Mouse (Mus musculus) kidney, embryonic 14.5 days (tissue): ENCODE measurements around the gene Abhd5. TPM values are rescaled to one million over a fixed set of nuclear protein-coding genes. Genes with fewer than 3 reads are reported as not detected.
"Not testable (repeated sequence)": the region's sequence is repeated elsewhere in the genome, so short reads cannot be mapped to it uniquely, and the experiment has no call there.

Experiments used
- ATAC-seq: fragments of 200-750 bp; cut with Nextera tagmentation; 2 replicates; pipeline ENCODE4 v1.8.0; 2017; ENCODE audit warnings: moderate number of reproducible peaks, mild to moderate bottlenecking, moderate TSS enrichment, moderate library complexity; ENCODE audit not compliant: low FRiP score, low TSS enrichment
- H3K27ac ChIP-seq: fragments of 300-500 bp; sonication (generic); 2 replicates; pipeline ENCODE4 v1.5.1; 2014; ENCODE audit warnings: low read depth, mild to moderate bottlenecking, low read length, moderate library complexity, mixed read lengths
- H3K27me3 ChIP-seq: fragments of 300-500 bp; sonication (generic); 2 replicates; pipeline ENCODE4 v1.6.1; 2014; ENCODE audit warnings: mild to moderate bottlenecking, low read length; ENCODE audit not compliant: control insufficient read depth, insufficient read depth
- H3K36me3 ChIP-seq: fragments of 300-500 bp; sonication (generic); 2 replicates; pipeline ENCODE4 v1.6.1; 2014; ENCODE audit warnings: low read length, mixed read lengths; ENCODE audit not compliant: control insufficient read depth, insufficient read depth
- H3K4me1 ChIP-seq: fragments of 300-500 bp; sonication (generic); 2 replicates; pipeline ENCODE4 v1.6.1; 2014; ENCODE audit warnings: low read length, mixed read lengths; ENCODE audit not compliant: control insufficient read depth, insufficient read depth
- H3K4me2 ChIP-seq: fragments of 300-500 bp; sonication (generic); replicated peaks from 2 replicates; pipeline ENCODE4 v1.6.1; 2014; ENCODE audit warnings: low read depth, mild to moderate bottlenecking, low read length
- H3K4me3 ChIP-seq: fragments of 300-500 bp; sonication (generic); 2 replicates; pipeline ENCODE4 v1.5.1; 2014; ENCODE audit warnings: mild to moderate bottlenecking, low read length
- H3K9ac ChIP-seq: fragments of 300-500 bp; sonication (generic); 2 replicates; pipeline ENCODE4 v1.6.1; 2014; ENCODE audit warnings: low read depth, mild to moderate bottlenecking, low read length, moderate library complexity
- H3K9me3 ChIP-seq: fragments of 300-500 bp; sonication (generic); 2 replicates; pipeline ENCODE4 v1.6.1; 2016; ENCODE audit warnings: low read length; ENCODE audit not compliant: control insufficient read depth
- WGBS: fragments of 180-500 bp; shearing (Covaris S2); extraction: QIAGEN DNeasy Blood & Tissue Kit; methylation state at CpG from one replicate; pipeline ENCODE4 v1.1.7; 2014; 5-methylcytosine and 5-hydroxymethylcytosine counted together
- polyA plus RNA-seq: library from polyadenylated mRNA; unstranded; fragments of >200 nt; fragmentation: Nextera tagmentation; extraction: Ambion mirVana; gene quantifications from 2 replicates; pipeline ENCODE4 v1.2.1, GENCODE M21; 2014

Abhd5 gene
- polyA plus RNA-seq = 19.3 and 25.0 TPM in 2 replicates

DNA sequence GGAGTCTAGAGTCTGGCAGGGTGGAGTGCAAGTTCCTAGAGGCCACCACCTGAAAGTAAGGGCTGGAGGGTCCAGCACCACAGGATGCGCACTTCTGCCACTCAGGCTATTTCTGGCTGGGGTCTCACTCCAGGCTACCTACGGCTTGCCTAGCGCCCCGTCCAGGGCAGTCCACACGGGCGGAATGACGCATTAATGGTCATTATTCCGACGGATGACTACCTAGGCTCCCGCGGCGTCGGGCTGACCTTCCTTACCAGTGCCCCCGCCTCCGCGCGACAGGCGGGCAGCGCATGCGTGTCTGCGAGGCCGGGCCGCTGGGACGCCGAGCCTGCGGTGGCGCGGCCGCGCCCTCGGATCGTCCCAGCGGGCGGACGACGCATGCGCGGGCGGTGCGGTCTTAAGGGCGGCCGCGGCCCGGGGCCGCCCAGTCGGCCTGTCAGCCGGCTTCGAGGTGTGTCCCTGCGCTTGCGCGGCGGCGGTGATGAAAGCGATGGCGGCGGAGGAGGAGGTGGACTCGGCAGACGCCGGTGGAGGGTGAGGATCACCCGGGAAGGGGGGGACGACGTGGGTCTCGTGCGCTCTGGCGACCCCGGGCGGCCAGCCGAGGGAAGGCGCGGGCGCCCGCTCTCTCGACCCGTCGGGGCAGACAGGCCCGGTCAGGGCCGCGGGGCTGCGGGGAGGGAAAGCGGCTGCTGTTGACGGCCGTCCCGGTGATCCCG lies at the start of gene Abhd5:
TSS of gene Abhd5 (plus strand) at position 306 of the 722 bp plus-strand sequence.
- no peaks in the 10 kb centered on the region for H3K9me3 ChIP-seq
- peak within 1 kb of the TSS; percentile 26; the same call in 1 of the 2 replicates for H3K27ac ChIP-seq
- H3K4me1 ChIP-seq = no peaks in the 10 kb centered on the region
- peak within 1 kb of the TSS; percentile 76 for H3K4me3 ChIP-seq
- WGBS = under 1% methylated on average over 83 of the region's 84 CpGs
- peak within 1 kb of the TSS; percentile 69 for H3K4me2 ChIP-seq
- H3K27me3 ChIP-seq = no peaks in the 10 kb centered on the region
- peak within 1 kb of the TSS; percentile 86 for H3K9ac ChIP-seq
- ATAC-seq = peak; percentile 97
- H3K36me3 ChIP-seq = no peaks in the 10 kb centered on the region

DNA sequence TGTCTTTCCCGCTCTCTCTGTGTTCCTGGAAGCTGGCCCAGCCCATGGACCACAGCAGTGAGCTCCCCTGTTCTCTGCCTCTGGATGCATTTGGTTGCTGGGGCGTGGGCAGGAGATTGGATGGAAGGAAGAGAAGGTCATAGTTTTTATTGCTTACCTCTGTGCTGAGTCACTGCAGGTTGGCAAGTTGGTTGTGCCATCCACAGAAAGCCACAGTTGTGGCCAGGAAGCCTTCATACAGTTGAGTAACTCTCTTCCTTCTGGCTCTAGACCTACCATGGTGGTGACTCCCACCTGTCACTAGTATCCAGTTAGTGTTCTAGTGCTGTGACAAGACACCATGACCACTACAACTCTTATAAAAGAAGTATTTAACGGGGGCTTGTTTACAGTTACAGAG lies 46.1 kb upstream of the Abhd5 start:
- no peak overlapping the region for H3K9ac ChIP-seq
- H3K9me3 ChIP-seq = no peaks in the 10 kb centered on the region
- ATAC-seq = no peak
- no peaks in the 10 kb centered on the region for H3K36me3 ChIP-seq
- H3K4me3 ChIP-seq = no peak overlapping the region
- H3K4me1 ChIP-seq = no peaks in the 10 kb centered on the region
- 86% methylated on average over 3 of the region's 3 CpGs for WGBS
- no peak overlapping the region for H3K4me2 ChIP-seq
- no peak overlapping the region for H3K27ac ChIP-seq
- no peaks in the 10 kb centered on the region for H3K27me3 ChIP-seq

DNA sequence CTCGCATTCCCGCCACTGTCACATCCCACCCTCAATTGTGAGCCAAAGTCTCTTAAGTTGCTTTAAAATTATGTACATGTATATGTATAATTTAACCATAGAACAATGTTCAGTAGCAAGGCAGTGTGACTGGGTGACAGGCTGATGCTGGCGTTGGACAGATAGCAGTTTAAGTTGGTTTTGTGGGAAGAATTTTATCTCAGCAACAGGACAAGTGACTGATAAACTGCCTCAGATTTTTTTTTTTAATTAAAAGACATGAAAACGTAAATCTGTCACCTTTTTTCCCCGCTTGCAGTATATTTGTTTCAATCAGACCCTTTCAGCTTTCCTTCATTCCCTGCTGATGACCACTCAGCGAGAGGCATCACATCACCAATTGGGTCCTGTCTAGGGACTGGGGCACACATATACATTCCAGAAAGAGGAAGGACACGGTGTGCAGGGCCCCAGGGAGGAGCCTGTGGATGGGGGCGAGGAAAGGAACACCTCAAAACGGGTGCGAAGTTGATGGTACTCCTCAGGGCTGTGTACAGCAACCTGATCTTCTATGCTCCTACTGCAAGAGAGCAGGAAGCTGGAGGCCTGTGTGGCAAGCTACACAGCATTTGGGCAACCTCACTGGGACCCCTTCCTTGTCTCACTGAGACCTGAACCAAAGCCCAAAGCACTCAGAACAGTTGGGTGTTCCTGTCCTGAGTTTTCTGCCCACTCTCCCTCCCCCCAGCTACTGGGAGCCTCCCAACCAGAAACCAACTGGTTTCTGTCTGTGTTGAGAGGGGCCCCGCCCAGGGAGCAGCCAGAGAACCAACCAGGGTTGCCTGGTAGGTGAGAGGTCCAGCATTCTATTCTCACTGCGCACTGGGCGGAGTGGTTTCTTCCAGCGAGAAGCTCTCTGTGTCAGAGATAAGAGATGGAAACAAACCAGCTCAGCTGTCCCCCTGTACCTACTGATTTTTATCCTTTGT lies 42.1 kb upstream of the Abhd5 start:
- Histone ChIP-seq H3K36me3 (no peaks in the 10 kb centered on the region), H3K27me3 (no peaks in the 10 kb centered on the region), H3K4me3 (no peak overlapping the region), H3K4me2 (no peak overlapping the region), H3K27ac (no peak overlapping the region), H3K9me3 (no peaks in the 10 kb centered on the region), H3K9ac (peak overlapping the region; percentile 9; the same call in 1 of the 2 replicates), H3K4me1 (no peaks in the 10 kb centered on the region)
- WGBS = 53% methylated on average over 14 of the region's 14 CpGs
- ATAC-seq = no peak

DNA sequence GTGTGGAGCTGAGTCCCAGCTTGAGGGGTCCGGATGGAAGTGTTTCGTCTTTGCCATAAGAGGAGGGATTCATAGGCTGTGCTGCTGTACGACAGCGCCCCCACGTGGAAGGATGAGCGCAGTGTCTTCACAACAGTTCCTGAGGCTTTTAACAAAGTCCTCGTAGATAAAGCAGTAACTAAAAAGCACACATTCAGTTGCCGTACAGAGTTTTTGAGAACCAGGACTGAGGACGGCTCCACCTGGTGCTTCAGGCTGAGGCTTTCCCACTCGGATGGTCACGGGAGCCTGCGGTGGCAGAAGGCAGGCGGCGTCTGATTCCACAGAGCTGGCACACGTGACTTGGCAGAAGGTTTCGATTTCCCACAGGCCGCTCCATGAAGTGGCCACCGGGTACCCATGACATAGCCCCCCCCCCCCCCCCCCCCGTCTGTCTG lies 40.8 kb upstream of the Abhd5 start:
- peak; percentile 92 for ATAC-seq
- H3K27me3 ChIP-seq = no peaks in the 10 kb centered on the region
- 0 out of 2 replicates have a peak overlapping the region, but pooled peaks have one; percentile 30 for H3K27ac ChIP-seq
- WGBS = 6% methylated on average over 18 of the region's 19 CpGs
- no peaks in the 10 kb centered on the region for H3K36me3 ChIP-seq
- no peaks in the 10 kb centered on the region for H3K9me3 ChIP-seq
- H3K4me1 ChIP-seq = no peaks in the 10 kb centered on the region
- peak overlapping the region; percentile 65 for H3K9ac ChIP-seq
- H3K4me3 ChIP-seq = peak overlapping the region; percentile 45
- H3K4me2 ChIP-seq = peak overlapping the region; percentile 51

DNA sequence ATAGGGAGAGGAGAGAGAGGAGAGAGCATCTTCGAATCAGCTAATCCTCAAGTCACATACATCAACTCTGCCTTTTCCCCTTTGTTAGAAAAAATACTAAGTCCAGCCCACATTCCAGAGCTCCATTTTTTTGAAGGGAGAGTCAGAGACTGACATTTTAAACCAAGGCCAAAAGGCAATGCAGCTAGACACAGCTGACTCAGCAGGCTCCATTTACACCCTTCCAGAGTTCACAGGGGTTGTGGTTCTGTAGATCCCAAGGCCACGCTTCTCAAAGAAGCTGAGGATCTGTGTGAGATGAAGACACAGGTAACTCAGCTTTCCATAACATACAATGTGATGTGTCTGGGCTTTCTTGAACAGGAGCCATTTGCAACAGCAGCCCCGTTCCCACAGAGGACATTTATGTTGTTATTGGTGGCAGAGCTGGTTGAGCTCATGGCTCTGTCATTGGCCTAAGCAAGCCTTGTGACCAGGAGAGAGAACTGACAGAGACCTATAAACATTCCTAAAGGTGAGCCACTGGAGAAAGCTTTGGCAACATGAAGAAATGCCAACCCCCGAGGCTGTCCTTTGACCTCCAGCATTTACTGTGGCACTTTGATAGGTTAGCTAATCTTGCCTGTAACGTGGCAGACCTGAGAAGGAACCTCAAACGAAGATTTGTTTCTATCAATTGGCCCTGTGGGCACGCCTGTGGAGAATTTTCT lies 40.2 kb upstream of the Abhd5 start:
- Histone ChIP-seq H3K27me3 (no peaks in the 10 kb centered on the region), H3K4me2 (peak overlapping the region; percentile 51), H3K9ac (peak overlapping the region; percentile 65; the same call in 1 of the 2 replicates), H3K9me3 (no peaks in the 10 kb centered on the region), H3K4me3 (peak overlapping the region; percentile 45), H3K27ac (no peak overlapping the region), H3K4me1 (no peaks in the 10 kb centered on the region), H3K36me3 (no peaks in the 10 kb centered on the region)
- peak; percentile 65 for ATAC-seq
- WGBS = 69% methylated on average over 7 of the region's 7 CpGs

DNA sequence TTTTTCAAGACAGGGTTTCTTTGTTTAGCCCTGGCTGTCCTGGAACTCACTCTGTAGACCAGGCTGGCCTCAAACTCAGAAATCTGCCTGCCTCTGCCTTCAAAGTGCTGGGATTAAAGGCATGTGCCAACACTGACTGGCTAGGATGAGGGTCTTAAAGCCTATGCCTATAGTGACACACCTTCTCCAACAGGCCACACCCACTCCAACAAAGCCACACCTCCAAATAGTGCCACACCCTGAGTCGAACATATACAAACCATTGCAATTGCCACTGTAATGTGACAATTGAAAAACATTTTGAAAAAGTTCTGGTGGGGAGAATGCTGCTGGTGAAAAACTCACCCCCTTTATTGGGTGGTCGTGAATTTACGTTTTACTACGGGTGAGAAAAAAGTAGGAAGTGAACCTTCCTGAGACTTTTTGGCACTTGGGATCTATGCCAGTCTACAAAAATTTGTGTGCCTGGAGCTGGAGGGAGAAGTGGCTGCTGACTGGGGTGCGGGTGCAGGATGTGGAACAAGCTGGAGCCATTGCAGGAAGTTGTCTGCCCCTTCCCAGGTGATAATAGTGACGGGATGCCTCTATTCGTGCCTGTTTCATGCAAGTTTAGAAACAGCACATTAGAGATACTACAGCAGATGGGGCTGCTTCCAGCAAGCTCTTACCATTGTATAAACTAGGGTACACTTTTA lies 39.0 kb upstream of the Abhd5 start:
- Histone ChIP-seq H3K4me1 (no peaks in the 10 kb centered on the region), H3K9ac (no peak overlapping the region), H3K36me3 (no peaks in the 10 kb centered on the region), H3K27ac (no peak overlapping the region), H3K27me3 (no peaks in the 10 kb centered on the region), H3K9me3 (no peaks in the 10 kb centered on the region), H3K4me3 (no peak overlapping the region), H3K4me2 (no peak overlapping the region)
- no peak for ATAC-seq
- 83% methylated on average over 7 of the region's 7 CpGs for WGBS

DNA sequence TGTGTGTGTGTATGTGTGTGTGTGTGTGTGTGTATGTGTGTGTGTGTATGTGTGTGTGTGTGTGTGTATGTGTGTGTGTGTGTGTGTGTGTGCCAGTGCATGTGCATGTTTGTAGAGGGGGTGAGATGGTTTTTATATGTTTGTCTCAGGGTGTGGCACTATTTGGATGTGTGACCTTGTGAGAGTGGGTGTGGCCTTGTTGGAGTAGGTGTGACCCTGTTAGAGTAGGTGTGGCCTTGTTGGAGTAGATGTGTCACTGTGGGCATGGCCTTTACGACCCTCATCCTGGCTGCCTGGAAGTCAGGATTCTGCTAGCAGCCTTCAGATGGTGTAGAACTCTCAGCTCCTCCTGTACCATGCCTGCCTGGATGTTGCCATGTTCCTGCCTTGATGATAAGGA lies 38.3 kb upstream of the Abhd5 start:
- not testable (repeated sequence) for H3K27me3 ChIP-seq, H3K27ac ChIP-seq, H3K9ac ChIP-seq, H3K4me1 ChIP-seq, H3K4me2 ChIP-seq, H3K36me3 ChIP-seq, ATAC-seq, H3K4me3 ChIP-seq, H3K9me3 ChIP-seq
- 60% methylated on average over 1 of the region's 1 CpGs for WGBS

DNA sequence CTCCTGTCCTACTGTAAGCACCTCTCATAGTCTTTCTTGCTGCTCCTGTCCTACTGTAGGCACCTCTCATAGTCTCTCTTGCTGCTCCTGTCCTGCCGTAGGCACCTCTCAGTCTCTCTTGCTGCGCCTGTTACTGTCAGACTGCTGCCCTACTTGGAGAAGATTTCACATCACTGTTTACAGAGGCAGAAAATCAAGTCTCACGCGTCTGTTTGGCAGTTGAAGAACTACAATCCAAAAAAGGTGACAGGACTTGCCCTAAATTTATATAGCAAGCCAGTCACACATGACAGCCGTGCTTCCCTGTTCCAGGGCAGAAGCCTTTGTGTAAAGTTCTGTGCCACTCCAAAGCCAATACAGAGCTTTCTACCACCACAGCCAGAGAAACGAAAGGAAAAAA lies 37.0 kb upstream of the Abhd5 start:
- ATAC-seq = no peak
- WGBS = 83% methylated on average over 6 of the region's 6 CpGs
- no peaks in the 10 kb centered on the region for H3K36me3 ChIP-seq
- no peaks in the 10 kb centered on the region for H3K9me3 ChIP-seq
- no peak overlapping the region for H3K4me2 ChIP-seq
- H3K4me1 ChIP-seq = no peaks in the 10 kb centered on the region
- no peak overlapping the region for H3K4me3 ChIP-seq
- no peak overlapping the region for H3K27ac ChIP-seq
- no peak overlapping the region for H3K9ac ChIP-seq
- H3K27me3 ChIP-seq = no peaks in the 10 kb centered on the region
